Mouse (Mus musculus): Measurements from ENCODE around the gene Txndc8. TPM values are rescaled to one million over a fixed set of nuclear protein-coding genes. Genes with fewer than 3 reads are reported as not detected.
A peak's percentile ranks its signal among the peaks of the same experiment; 100 is the strongest.

Txndc8 gene
- polyA plus RNA-seq, 1 experiment, result not detected

DNA sequence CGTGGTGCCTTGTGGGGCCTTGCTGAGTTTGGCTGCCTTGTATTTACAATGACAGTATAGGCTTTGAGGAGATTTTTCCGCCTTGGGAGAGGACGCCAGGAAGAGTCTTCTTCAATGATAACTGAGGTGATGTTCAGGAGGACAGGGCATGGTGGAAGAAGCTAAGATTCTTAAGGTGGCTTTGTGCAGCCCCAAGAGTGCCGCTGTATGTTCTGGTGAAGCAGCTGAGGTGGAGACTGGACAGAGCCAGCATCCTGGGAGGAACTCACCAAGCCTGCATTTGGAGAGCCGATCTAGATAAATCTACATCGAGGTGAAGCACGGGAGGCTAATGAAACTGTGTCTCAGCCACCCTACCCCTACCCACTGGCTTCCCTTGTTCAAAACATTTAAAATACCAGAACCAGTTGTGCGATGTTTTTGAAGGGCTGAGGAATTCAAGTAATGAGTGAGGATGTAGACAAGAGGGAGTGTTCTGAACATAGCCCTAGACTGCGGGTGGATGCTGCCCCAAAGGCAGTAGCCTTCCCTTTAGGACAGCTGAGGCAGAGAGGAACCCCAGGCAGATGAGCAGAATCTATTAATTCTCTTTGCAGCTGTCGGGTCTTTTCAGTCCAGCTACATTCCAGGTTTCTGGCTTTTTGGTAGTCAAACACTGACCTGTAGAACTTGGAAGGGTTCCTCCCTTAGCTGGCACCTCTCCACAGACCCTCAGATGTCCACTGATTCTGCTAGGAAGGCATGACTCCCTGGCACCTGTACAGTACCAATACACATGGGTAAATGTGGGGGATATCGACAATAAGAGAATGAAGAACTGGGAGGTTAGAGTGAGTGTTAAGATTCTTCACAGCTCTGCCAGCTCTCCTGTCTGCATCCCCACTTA is 51.5 kb downstream of the Txndc8 start:
- WGBS, result 53% methylated on average over 11 of the region's 11 CpGs
- no peaks in the 10 kb centered on the region for H3K27me3 ChIP-seq (ENCODE audit: control insufficient read depth, insufficient read depth, low read length)
- TF ChIP-seq POLR2A (IDR thresholded peaks at IDR 0.05; ENCODE audit: low read depth, low read length) (no peak), CTCF (IDR thresholded peaks at IDR 0.05; ENCODE audit: extremely low read depth, insufficient read depth, insufficient read length, insufficient replicate concordance) (no peak)
- no peaks in the 10 kb centered on the region for H3K36me3 ChIP-seq (ENCODE audit: control insufficient read depth, insufficient read depth, low read length)
- peak overlapping the region; percentile 90 for H3K27ac ChIP-seq (ENCODE audit: insufficient read depth, low read length)
- peaks cover 8% of the 10 kb centered on the region; the same call in 1 of the 2 replicates for H3K4me1 ChIP-seq (ENCODE audit: control insufficient read depth, insufficient read depth, insufficient read length)
- peak overlapping the region; percentile 12 for H3K4me3 ChIP-seq (ENCODE audit: extremely low read depth, insufficient read depth, insufficient read length)
- DNase-seq (ENCODE audit: low read depth in 1 of 2, low spot score in 2 of 2), result no peak

DNA sequence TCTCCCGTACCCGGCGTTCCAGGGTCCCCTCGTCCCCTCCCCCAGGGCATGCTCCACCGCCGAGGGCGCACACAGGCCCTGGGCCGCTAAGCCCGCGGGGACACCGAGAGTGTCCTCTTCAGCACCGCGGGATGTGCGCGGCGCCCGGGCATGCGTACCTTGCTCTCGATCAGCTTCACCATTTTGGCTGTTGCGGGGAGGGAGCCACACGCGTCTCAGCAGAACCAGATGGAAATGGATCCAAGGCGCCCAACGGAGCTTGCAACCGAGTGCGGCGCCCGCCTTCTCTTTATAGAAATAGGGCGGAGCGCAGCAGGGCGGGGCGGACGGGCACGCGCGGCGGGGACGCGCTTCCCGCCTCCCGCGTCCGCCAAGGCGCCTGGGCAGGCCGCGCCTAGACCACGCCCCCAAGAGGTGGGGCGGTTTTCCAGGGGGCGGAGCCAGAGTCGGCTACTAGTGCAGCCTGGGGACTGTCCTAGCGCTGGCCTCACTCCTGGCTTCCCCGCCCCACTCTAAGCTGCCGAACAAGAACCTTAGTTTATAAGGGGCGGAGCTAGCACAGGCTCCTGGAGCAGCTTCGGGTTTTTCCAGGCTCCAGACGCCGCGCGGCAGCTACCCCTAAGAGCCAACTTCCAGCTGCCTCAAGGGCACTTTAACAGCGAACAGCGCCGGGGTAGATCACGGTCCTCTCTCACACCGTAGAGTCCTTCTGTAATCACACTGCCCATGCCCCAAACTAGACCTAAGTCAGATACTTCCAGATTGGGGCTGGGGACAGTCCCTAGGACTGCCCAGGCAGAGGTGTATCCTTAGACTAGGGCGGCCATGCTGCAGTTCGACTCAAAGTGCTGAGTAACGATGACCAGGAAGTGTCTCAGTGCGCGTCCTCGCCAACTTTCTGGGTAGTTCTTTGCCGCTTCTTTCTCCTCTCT is 52.6 kb downstream of the Txndc8 start, which contains the start of gene Txn1:
Gene Txn1 (minus strand): TSS at position 383 of the 932 bp plus-strand sequence.
- Histone ChIP-seq H3K27me3 (ENCODE audit: control insufficient read depth, insufficient read depth, low read length) (no peaks in the 10 kb centered on the region), H3K4me1 (ENCODE audit: control insufficient read depth, insufficient read depth, insufficient read length) (peaks cover 8% of the 10 kb centered on the region; the same call in 1 of the 2 replicates)
- TF ChIP-seq POLR2A (IDR thresholded peaks at IDR 0.05; ENCODE audit: low read depth, low read length), result peak; percentile 17; the same call in 1 of the 2 replicates
- no peak for TF ChIP-seq CTCF (IDR thresholded peaks at IDR 0.05; ENCODE audit: extremely low read depth, insufficient read depth, insufficient read length, insufficient replicate concordance)

DNA sequence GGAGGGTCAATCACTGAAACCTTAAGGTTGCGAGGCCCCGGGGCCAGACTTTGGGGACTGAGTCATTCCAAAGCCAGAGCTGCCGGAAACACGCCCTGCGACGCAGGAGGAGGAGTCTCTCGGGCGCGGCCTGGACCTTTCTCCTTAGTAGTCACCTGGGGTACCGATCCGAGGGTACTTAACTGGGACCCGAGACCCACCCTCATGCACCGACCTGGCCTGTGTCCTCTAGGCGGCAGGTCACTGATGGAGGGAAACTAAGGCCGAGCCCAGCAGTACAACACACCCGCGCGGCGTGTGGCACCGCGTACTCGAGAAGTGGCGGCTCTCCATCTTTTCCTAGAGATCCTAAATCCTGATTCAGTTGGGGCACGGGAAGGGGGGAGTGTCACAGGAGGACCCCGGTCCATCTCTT is 53.4 kb downstream of the Txndc8 start:
- no peak for TF ChIP-seq CTCF (IDR thresholded peaks at IDR 0.05; ENCODE audit: extremely low read depth, insufficient read depth, insufficient read length, insufficient replicate concordance)
- TF ChIP-seq POLR2A (IDR thresholded peaks at IDR 0.05; ENCODE audit: low read depth, low read length), result no peak
- Histone ChIP-seq H3K4me3 (ENCODE audit: extremely low read depth, insufficient read depth, insufficient read length) (peak overlapping the region; percentile 82), H3K27ac (ENCODE audit: insufficient read depth, low read length) (peak overlapping the region; percentile 53), H3K27me3 (ENCODE audit: control insufficient read depth, insufficient read depth, low read length) (no peaks in the 10 kb centered on the region), H3K4me1 (ENCODE audit: control insufficient read depth, insufficient read depth, insufficient read length) (peaks cover 8% of the 10 kb centered on the region; the same call in 1 of the 2 replicates), H3K36me3 (ENCODE audit: control insufficient read depth, insufficient read depth, low read length) (peaks cover 11% of the 10 kb centered on the region)
- 1% methylated on average over 25 of the region's 25 CpGs for WGBS
- DNase-seq (ENCODE audit: low read depth in 1 of 2, low spot score in 2 of 2), result peak; percentile 4 to 33

More for the DNA sequence above, 52.6 kb downstream of the Txndc8 start, which contains the start of gene Txn1:
- peak within 1 kb of the TSS; percentile 90 for H3K27ac ChIP-seq (ENCODE audit: insufficient read depth, low read length)
- H3K36me3 ChIP-seq (ENCODE audit: control insufficient read depth, insufficient read depth, low read length), result peaks cover 4% of the 10 kb centered on the region
- peak; percentile 88 to 93 for DNase-seq (ENCODE audit: low read depth in 1 of 2, low spot score in 2 of 2)
- WGBS, result under 1% methylated on average over 71 of the region's 71 CpGs
- peak within 1 kb of the TSS; percentile 82 for H3K4me3 ChIP-seq (ENCODE audit: extremely low read depth, insufficient read depth, insufficient read length)

DNA sequence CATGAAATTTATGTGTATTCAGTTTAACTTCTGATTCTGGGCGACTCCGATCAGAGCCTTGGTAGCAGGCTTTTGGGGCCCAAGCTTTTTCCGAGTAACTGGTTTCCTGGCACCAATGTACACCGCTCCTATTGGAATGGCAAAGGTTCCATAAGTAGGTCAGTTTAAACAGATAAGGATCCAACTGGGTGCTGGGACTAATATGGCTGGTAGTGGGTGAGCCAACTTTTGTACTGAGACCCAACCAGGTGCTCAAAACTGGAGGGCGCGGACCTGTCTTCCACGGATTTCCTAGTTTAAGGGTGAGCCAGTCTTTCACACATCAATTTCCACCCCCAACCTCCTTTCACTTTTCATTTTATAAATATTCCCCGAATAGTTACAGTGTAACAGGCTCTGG is 53.9 kb downstream of the Txndc8 start:
- DNase-seq (ENCODE audit: low read depth in 1 of 2, low spot score in 2 of 2), result no peak
- 70% methylated on average over 8 of the region's 8 CpGs for WGBS
- peaks cover 8% of the 10 kb centered on the region; the same call in 1 of the 2 replicates for H3K4me1 ChIP-seq (ENCODE audit: control insufficient read depth, insufficient read depth, insufficient read length)

DNA sequence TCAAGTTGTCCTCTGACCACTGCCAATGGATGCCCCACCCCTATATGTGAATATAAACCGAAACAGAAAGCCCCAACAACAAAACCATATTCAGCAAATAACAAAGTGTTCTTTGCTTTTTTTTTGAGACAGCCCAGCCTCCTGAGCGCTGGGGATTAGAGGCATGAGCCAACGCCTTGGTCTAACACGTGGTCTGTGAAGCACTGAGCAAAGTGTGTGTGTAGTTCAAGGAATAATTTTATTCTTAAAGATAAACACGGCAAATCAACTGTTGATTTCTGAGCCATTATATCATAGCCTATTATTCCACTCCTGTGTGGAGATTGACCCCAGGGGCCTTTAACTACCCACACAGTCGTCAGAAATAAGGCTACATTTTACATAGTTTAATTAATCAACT is 54.3 kb downstream of the Txndc8 start:
- TF ChIP-seq POLR2A (IDR thresholded peaks at IDR 0.05; ENCODE audit: low read depth, low read length) (no peak), CTCF (IDR thresholded peaks at IDR 0.05; ENCODE audit: extremely low read depth, insufficient read depth, insufficient read length, insufficient replicate concordance) (no peak)
- Histone ChIP-seq H3K4me3 (ENCODE audit: extremely low read depth, insufficient read depth, insufficient read length) (no peak overlapping the region), H3K4me1 (ENCODE audit: control insufficient read depth, insufficient read depth, insufficient read length) (peaks cover 8% of the 10 kb centered on the region; the same call in 1 of the 2 replicates), H3K27ac (ENCODE audit: insufficient read depth, low read length) (no peak overlapping the region), H3K36me3 (ENCODE audit: control insufficient read depth, insufficient read depth, low read length) (peaks cover 18% of the 10 kb centered on the region), H3K27me3 (ENCODE audit: control insufficient read depth, insufficient read depth, low read length) (no peaks in the 10 kb centered on the region)
- no peak for DNase-seq (ENCODE audit: low read depth in 1 of 2, low spot score in 2 of 2)
- 65% methylated on average over 6 of the region's 6 CpGs for WGBS

More for the DNA sequence above, 53.9 kb downstream of the Txndc8 start:
- TF ChIP-seq POLR2A (IDR thresholded peaks at IDR 0.05; ENCODE audit: low read depth, low read length) (no peak), CTCF (IDR thresholded peaks at IDR 0.05; ENCODE audit: extremely low read depth, insufficient read depth, insufficient read length, insufficient replicate concordance) (no peak)
- H3K36me3 ChIP-seq (ENCODE audit: control insufficient read depth, insufficient read depth, low read length), result peaks cover 16% of the 10 kb centered on the region
- H3K4me3 ChIP-seq (ENCODE audit: extremely low read depth, insufficient read depth, insufficient read length), result no peak overlapping the region
- H3K27ac ChIP-seq (ENCODE audit: insufficient read depth, low read length), result peak overlapping the region; percentile 3; the same call in 1 of the 2 replicates
- no peaks in the 10 kb centered on the region for H3K27me3 ChIP-seq (ENCODE audit: control insufficient read depth, insufficient read depth, low read length)

DNA sequence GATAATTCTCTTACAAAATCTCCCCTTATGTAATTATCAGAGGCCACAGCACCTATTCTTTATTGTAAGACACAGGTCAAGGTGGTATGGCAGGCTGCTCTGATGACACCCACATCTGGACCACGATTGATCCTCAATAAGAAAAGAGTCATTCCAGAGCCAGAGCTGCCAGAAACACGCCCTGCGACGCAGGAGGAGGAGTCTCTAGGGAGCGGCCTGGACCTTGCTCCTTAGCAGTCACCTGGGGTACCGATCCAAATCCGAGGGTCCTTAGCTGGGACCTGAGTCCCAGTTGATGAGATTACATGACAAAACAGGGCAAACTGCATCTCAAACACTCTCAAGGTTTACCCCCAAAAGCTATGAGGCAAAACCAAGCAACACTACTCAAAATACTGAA is 55.1 kb downstream of the Txndc8 start:
- TF ChIP-seq CTCF (IDR thresholded peaks at IDR 0.05; ENCODE audit: extremely low read depth, insufficient read depth, insufficient read length, insufficient replicate concordance) (no peak), POLR2A (IDR thresholded peaks at IDR 0.05; ENCODE audit: low read depth, low read length) (no peak)
- peaks cover 8% of the 10 kb centered on the region; the same call in 1 of the 2 replicates for H3K4me1 ChIP-seq (ENCODE audit: control insufficient read depth, insufficient read depth, insufficient read length)
- no peak overlapping the region for H3K27ac ChIP-seq (ENCODE audit: insufficient read depth, low read length)
- WGBS, result 92% methylated on average over 7 of the region's 7 CpGs
- H3K4me3 ChIP-seq (ENCODE audit: extremely low read depth, insufficient read depth, insufficient read length), result no peak overlapping the region
- H3K27me3 ChIP-seq (ENCODE audit: control insufficient read depth, insufficient read depth, low read length), result no peaks in the 10 kb centered on the region
- no peak for DNase-seq (ENCODE audit: low read depth in 1 of 2, low spot score in 2 of 2)
- H3K36me3 ChIP-seq (ENCODE audit: control insufficient read depth, insufficient read depth, low read length), result peaks cover 22% of the 10 kb centered on the region

All from spleen, adult 2 months (tissue).